Mouse (Mus musculus) CH12.LX (cell line): ENCODE data around the gene Nsd1.

Experiments used
- CHD1 ChIP-seq: IDR thresholded peaks from 2 replicates; pipeline ENCODE4 v1.6.1; 2012; ENCODE audit warnings: low read depth, low read length, improper control_type of control experiment, inconsistent platforms
- CHD2 ChIP-seq: IDR thresholded peaks from 2 replicates; pipeline ENCODE4 v1.6.1; 2011; ENCODE audit warnings: low read length, improper control_type of control experiment
- CTCF ChIP-seq, 2 experiments: IDR thresholded peaks in 1 of 2; conservative IDR thresholded peaks in 1 of 2; 2 replicates each; pipeline ENCODE4 v1.5.1; 2011 to 2012; ENCODE audit warnings: low read depth in 2 of 2, low read length in 2 of 2, improper control_type of control experiment in 1 of 2, inconsistent platforms in 1 of 2, mild to moderate bottlenecking in 1 of 2, moderate library complexity in 1 of 2
- EP300 ChIP-seq: IDR thresholded peaks from 2 replicates; pipeline ENCODE4 v1.6.1; 2011; ENCODE audit warnings: low read length, improper control_type of control experiment
- GABPA ChIP-seq: IDR thresholded peaks from 2 replicates; pipeline ENCODE4 v1.6.1; 2012; ENCODE audit warnings: low read depth, low read length, improper control_type of control experiment, inconsistent platforms; ENCODE audit not compliant: insufficient replicate concordance
- IRF4 ChIP-seq: IDR thresholded peaks from 2 replicates; pipeline ENCODE4 v1.6.1; 2014; ENCODE audit warnings: low read depth, mild to moderate bottlenecking, inconsistent platforms, low read length, improper control_type of control experiment
- KAT2A ChIP-seq: IDR thresholded peaks from 2 replicates; pipeline ENCODE4 v1.6.1; 2012; ENCODE audit warnings: low read length, improper control_type of control experiment, inconsistent platforms; ENCODE audit not compliant: insufficient replicate concordance
- MAX ChIP-seq: IDR thresholded peaks from 2 replicates; pipeline ENCODE4 v1.6.1; 2011; ENCODE audit warnings: low read length, improper control_type of control experiment
- MAZ ChIP-seq: IDR thresholded peaks from 2 replicates; pipeline ENCODE4 v1.6.1; 2012; ENCODE audit warnings: low read depth, mild to moderate bottlenecking, inconsistent platforms, low read length, improper control_type of control experiment, moderate library complexity
- NELFE ChIP-seq: IDR thresholded peaks from 2 replicates; pipeline ENCODE4 v1.6.1; 2011; ENCODE audit warnings: low read depth, low read length, improper control_type of control experiment
- POLR2A ChIP-seq: IDR thresholded peaks from 2 replicates; pipeline ENCODE4 v1.6.1; 2011; ENCODE audit warnings: low read depth, mild to moderate bottlenecking, improper control_type of control experiment, low read length
- USF1 ChIP-seq: IDR thresholded peaks from 2 replicates; pipeline ENCODE4 v1.6.1; 2014; ENCODE audit warnings: low read depth, mild to moderate bottlenecking, inconsistent platforms, low read length, improper control_type of control experiment
- ZMIZ1 ChIP-seq: IDR thresholded peaks from 2 replicates; pipeline ENCODE4 v1.6.1; 2012; ENCODE audit warnings: low read depth, mild to moderate bottlenecking, inconsistent platforms, low read length, improper control_type of control experiment
- ZNF384 ChIP-seq: IDR thresholded peaks from 2 replicates; pipeline ENCODE4 v1.6.1; 2012; ENCODE audit warnings: low read depth, low read length, improper control_type of control experiment, inconsistent platforms

DNA sequence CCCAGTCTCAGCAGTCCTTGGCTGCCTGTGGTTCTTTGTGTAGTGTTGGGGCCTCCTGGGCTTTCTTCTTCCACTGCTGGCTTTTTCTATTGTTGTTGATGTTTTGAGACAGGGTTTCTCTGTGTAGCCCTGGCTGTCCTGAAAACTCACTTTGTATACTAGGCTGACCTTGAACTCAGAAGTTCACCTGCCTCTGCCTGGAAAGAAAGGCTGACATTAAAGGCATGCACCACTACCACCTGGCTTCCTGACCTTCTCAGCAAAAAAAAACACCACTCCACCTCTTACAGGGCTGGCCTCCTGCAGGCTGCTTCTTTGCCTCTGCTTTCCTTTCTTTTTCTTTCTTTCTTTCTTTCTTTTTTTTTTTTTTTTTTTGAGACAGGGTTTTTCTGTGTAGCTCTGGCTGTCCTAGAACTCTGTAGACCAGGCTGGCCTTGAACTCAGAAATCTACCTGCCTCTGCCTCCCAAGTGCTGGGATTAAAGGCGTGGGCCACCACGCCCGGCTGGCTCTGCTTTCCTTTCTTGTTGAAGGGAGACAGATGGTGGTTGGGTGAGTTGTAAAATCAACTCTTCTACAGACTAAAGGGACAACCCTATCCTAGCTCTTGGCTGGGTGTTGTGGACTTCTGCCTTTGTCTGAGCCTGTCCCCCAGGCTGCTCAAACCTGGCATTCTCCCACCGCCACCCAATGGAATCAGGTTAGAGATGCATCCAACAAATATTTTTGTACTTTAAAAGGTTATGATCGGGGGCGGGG lies 4.0 kb upstream of the Nsd1 start:
- TF ChIP-seq CTCF (conservative IDR thresholded peaks at IDR 0.05 in 1 of 2, IDR thresholded peaks at IDR 0.05 in 1 of 2; ENCODE audit: low read depth in 2 of 2, low read length in 2 of 2) (no peak), MAZ (no peak), NELFE (no peak), CHD2 (no peak), CHD1 (no peak), GABPA (no peak), POLR2A (no peak), MAX (no peak), KAT2A (no peak), EP300 (no peak), ZMIZ1 (no peak), ZNF384 (no peak), IRF4 (no peak), USF1 (no peak)
